Mouse (Mus musculus): ENCODE measurements around the gene H2-Eb2.

Gene H2-Eb2

DNA sequence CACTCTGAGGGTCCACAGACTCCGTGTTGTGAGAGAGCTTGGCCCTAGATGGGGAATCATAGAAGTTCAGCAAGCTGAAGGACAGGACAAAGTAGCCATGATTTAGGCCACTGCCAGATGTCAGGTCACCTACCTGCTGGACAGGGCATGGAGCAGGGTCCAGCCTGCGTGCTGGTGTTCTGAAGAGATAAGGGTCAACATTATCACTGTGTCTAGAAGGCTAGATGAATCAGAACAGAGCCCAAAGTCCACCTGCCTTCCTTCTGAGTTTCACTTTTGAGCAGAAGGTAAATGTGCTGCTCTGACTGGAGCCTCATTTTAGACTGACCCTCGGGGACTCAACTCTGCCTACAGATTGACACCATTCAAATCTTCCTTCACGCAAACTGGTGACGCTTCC lies 29.1 kb downstream of the H2-Eb2 start, which contains the start of gene Btnl2:
TSS of gene Btnl2 (plus strand) at position 284 of the 400 bp plus-strand sequence.
- no peak for DNase-seq (ENCODE audit: low spot score in 2 of 2)

GRCm38 (mm10) chr17:34354940-34355339 lies 29.5 kb downstream of the H2-Eb2 start:
- peak; percentile 28 to 73 for DNase-seq (ENCODE audit: low spot score in 2 of 2)

DNA sequence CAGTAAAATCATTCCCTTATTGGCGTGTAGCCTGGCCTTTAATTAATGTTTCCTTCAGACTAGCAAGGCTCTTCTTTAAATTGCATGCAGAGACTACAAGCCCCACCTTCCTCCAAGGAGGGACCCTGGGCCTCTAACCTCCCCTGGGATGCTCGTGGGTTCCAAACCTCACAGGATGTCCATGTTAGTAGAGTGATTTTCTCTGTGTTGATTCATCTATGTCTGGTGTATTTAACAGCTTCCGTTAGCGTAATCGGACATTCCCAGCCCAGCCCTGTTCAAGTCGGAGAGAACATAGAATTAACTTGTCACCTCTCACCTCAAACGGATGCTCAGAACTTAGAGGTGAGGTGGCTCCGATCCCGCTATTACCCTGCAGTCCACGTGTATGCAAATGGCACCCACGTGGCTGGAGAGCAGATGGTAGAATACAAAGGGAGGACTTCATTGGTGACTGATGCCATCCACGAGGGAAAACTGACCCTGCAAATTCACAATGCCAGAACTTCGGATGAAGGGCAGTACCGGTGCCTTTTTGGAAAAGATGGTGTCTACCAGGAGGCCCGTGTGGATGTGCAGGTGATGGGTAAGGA lies 37.6 kb downstream of the H2-Eb2 start:
- DNase-seq (ENCODE audit: low spot score in 2 of 2) = no peak

- no peak for DNase-seq (ENCODE audit: low spot score in 2 of 2)
These were observed 38.3 kb downstream of the H2-Eb2 start for GRCm38 (mm10) chr17:34363676-34364310.

- no peak for DNase-seq (ENCODE audit: low spot score in 2 of 2)
These were observed 39.6 kb downstream of the H2-Eb2 start for GRCm38 (mm10) chr17:34365031-34365430.

GRCm38 (mm10) chr17:34370563-34370962 lies 45.1 kb downstream of the H2-Eb2 start:
- no peak for DNase-seq (ENCODE audit: low spot score in 2 of 2)

DNA sequence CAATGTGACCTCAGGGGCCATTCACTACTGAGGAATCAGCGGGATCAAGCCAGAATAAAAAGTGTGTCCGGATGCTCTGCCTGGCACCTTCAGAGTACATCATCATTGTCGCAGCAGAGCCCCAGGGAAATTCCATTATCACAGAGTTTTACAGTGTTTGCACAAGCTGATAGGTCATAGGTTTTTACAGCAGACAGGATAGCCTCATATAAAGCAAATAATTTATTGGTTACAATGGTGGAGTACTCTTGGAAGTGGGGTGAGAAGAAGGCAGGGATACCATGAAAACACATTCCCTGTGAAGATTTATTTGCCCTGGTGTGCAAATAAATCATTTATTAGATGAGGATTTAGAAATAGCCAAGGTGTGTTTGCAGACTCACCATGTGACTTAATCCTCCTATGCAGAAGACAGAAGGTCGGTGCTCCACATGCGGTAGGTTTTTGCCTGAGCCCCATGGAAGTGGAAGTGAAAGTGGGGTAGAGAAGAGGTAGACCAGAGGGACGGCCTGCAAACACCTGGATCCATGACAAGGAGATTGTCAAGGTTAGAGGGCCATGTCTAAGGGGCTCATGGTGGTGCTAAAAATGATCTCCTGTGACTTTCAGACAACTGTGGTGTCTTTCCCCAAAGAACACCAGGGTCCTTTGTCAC lies 47.7 kb downstream of the H2-Eb2 start:
- DNase-seq (ENCODE audit: low spot score in 2 of 2) = no peak

DNA sequence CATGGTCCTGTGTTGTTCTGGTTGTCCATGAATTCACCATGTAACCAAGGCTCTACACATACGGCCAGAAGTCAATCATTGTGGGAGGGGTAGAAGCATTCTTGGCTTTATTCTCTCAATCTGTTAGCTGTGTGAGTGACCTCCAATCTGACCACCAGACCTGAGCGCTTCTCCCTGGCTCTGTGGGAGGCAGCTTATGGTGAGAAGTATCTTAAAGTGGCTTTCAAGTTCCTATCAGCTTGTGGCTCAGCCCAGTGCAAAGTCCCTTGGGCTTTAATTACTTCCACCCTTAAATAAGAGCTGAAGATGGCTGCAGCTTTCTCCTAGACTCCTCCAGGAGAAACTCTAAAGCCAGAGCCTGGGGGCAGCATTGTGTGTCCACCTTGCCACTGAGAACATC lies 51.4 kb downstream of the H2-Eb2 start, which contains the start of gene Btnl1:
TSS of gene Btnl1 (plus strand) at position 286 of the 400 bp plus-strand sequence.
- no peak for DNase-seq (ENCODE audit: low spot score in 2 of 2)

DNA sequence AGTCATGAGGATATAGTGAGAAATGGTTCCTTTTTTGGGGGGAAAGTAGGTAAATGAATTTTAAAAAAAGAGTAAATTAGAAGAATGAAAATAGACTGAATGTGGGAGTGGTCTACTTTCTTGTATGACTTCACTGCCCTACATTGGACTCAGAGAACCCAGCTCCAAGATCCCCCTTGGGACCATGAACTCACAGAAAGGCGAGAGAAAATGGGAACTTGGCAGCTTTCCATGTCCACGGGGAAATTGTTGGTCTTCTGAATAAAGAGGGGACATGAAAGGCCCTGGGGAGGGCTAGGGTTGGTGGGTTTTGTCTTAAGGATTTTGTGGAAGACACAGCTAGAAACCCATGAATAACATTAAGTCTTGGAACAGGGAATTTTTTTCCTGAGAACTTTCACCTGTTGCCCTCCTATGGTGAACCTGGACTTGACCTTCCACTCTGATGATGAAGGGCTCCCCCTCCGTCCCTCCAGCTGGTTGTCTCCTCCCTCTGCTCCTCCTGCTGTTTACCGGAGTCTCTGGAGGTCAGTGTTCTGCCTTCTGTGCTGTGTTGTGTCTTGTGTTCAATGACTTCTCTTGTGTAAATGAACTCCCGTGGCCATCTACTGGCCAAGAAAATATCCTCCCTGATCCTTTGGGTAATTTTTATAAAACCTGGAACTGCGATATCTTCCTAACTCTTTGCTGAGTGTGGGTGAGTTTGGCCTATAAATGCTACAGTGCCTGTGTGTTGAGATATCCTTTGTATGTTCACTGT lies 52.2 kb downstream of the H2-Eb2 start:
- no peak for DNase-seq (ENCODE audit: low spot score in 2 of 2)

GRCm38 (mm10) chr17:34378716-34379115 lies 53.3 kb downstream of the H2-Eb2 start:
- DNase-seq (ENCODE audit: low spot score in 2 of 2) = no peak

DNA sequence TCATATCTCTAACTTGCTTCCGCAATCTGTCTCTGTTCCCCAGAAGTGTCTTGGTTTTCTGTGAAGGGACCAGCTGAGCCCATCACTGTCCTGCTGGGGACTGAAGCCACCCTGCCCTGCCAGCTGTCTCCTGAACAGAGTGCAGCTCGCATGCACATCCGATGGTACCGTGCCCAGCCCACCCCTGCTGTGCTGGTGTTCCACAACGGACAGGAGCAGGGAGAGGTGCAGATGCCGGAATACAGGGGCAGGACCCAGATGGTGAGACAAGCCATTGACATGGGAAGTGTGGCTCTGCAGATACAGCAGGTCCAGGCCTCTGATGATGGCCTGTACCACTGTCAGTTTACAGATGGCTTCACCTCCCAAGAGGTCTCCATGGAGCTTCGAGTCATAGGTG lies 54.0 kb downstream of the H2-Eb2 start:
- DNase-seq (ENCODE audit: low spot score in 2 of 2) = no peak

DNA sequence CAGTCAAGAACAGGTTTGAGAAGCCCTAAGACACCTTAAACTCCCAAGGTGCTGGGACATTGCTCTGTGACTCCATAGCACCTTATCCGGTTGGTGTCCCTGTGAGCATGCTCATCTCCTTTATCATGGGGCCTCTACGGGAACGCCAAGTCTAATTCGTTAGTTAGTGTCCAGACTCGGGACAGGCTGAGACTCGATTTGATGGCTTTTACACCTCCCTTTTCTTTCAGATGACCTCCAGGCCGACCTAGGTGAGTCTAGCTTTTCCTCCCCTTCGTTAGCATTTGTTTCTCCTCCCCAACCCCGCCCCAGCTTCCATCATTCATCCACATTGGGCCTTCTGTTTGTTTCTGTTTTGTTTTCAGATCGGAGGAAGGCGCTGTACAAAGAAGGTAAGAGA lies 56.4 kb downstream of the H2-Eb2 start:
- no peak for DNase-seq (ENCODE audit: low spot score in 2 of 2)

GRCm38 (mm10) chr17:34383212-34383611 lies 57.7 kb downstream of the H2-Eb2 start:
- peak in 1 of 2 experiments; percentile 75 for DNase-seq (ENCODE audit: low spot score in 2 of 2)

- DNase-seq (ENCODE audit: low spot score in 2 of 2) = no peak
These were observed 59.2 kb downstream of the H2-Eb2 start for GRCm38 (mm10) chr17:34384699-34385098.

DNA sequence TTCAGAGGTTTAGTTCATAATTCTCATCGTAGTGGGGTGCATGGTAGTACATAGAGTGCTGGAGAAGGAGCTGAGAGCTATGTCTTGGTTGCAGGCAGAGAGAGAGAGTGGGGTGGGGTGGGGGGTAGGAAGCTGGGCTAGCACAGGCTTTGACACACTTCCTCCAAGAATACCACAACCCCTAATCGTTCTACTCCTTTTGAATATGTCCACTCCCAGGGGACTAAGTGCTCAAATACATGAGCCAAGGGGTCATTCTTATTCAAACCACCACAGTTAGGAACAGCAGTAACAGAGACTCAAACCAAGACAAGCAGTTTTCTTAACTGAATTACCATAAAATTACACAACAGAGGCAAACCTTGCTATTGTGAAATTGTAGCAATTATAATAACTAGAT lies 61.2 kb downstream of the H2-Eb2 start:
- DNase-seq (ENCODE audit: low spot score in 2 of 2) = no peak

DNA sequence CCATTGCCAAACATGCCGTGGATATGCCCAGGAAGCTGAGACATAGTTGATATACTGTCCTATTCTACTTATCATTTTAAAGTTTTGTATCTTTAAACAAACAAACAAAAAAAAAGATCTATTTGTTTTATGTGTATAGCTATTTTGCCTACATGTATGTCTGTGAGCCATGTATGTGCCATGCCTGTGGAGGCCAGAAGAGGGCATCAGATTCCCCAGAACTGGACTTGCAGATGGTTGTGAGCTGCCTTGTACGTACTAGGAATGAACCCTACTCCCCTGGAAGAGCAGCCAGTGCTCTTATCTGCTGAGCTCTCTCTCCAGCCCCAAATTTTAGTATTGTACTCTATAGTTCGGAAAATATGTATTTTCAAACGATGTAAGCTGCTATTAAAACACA lies 63.0 kb downstream of the H2-Eb2 start:
- DNase-seq (ENCODE audit: low spot score in 2 of 2) = peak in 1 of 2 experiments; percentile 60

All from spleen, postnatal 10 days (tissue).